Mouse (Mus musculus) hindbrain, embryonic 10.5 days (tissue): ENCODE measurements at regions not wholly inside any gene's neighbourhood (a gene's known extent, or its start where the extent isn't known, plus 50 kb on each side); places are given as distances from the start of the nearest gene placed in this dataset.
A peak's percentile ranks its signal among the peaks of the same experiment; 100 is the strongest.
"Not testable (repeated sequence)": the region's sequence is repeated elsewhere in the genome, so short reads cannot be mapped to it uniquely, and the experiment has no call there.

Source experiments
- DNase-seq: peaks from one replicate; pipeline ENCODE4 v3.0.0-alpha.2; 2017; ENCODE audit warnings: low spot score
- H3K27ac ChIP-seq: fragments of 300-500 bp; sonication (generic); 2 replicates; pipeline ENCODE4 v1.5.1; 2016; ENCODE audit warnings: mild to moderate bottlenecking, moderate library complexity
- H3K27me3 ChIP-seq: fragments of 300-500 bp; sonication (generic); 2 replicates; pipeline ENCODE4 v1.6.1; 2016; ENCODE audit warnings: mild to moderate bottlenecking; ENCODE audit not compliant: poor library complexity, insufficient read depth, severe bottlenecking
- H3K36me3 ChIP-seq: fragments of 300-500 bp; sonication (generic); 2 replicates; pipeline ENCODE4 v1.6.1; 2016; ENCODE audit warnings: mild to moderate bottlenecking, moderate library complexity
- H3K4me1 ChIP-seq: fragments of 300-500 bp; sonication (generic); replicated peaks from 2 replicates; pipeline ENCODE4 v1.6.1; 2016; ENCODE audit warnings: mild to moderate bottlenecking
- H3K4me3 ChIP-seq: fragments of 300-500 bp; sonication (generic); 2 replicates; pipeline ENCODE4 v1.5.1; 2016; ENCODE audit warnings: mild to moderate bottlenecking, moderate library complexity
- H3K9me3 ChIP-seq: fragments of 300-500 bp; sonication (generic); 2 replicates; pipeline ENCODE4 v1.6.1; 2016; ENCODE audit warnings: mild to moderate bottlenecking, moderate library complexity
- WGBS: fragments of 180-500 bp; shearing (Covaris S2); methylation state at CpG from one replicate; pipeline ENCODE4 v1.1.7; 2016; 5-methylcytosine and 5-hydroxymethylcytosine counted together

- no peak for DNase-seq
- H3K9me3 ChIP-seq = 0 out of 2 replicates have a peak, but pooled peaks cover 3% of the 10 kb centered on the region
- no peak overlapping the region for H3K4me3 ChIP-seq
- no peaks in the 10 kb centered on the region for H3K36me3 ChIP-seq
- H3K4me1 ChIP-seq = no peaks in the 10 kb centered on the region
- no peak overlapping the region for H3K27ac ChIP-seq
- no peaks in the 10 kb centered on the region for H3K27me3 ChIP-seq
- WGBS = 79% methylated on average over 3 of the region's 3 CpGs
These were observed 1163.5 kb downstream of the Hace1 start for GRCm38 (mm10) chr10:46741098-46741497.

DNA sequence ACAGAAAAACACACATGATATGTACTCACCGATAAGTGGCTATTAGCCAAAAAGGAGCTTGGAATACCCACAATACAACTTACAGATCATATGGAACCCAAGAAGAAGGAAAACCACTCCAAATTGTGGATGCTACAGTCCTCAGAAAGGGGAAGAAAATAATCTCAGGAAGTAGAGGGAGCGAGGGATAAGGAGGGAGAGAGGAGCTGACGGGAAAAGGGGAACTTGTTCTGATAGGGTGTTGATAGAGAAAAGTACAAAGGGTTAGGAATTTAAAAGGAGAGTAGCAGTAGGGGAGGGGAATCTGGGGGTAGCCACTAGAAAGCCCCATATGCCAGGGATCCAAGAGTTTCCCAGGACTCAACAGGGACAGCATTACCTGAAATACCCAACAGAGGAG lies 1164.5 kb downstream of the Hace1 start:
- no peak for DNase-seq
- Histone ChIP-seq H3K9me3 (0 out of 2 replicates have a peak, but pooled peaks cover 3% of the 10 kb centered on the region), H3K27me3 (no peaks in the 10 kb centered on the region), H3K4me3 (no peak overlapping the region), H3K36me3 (no peaks in the 10 kb centered on the region), H3K4me1 (no peaks in the 10 kb centered on the region), H3K27ac (no peak overlapping the region)
- WGBS = 87% methylated on average over 3 of the region's 3 CpGs

DNA sequence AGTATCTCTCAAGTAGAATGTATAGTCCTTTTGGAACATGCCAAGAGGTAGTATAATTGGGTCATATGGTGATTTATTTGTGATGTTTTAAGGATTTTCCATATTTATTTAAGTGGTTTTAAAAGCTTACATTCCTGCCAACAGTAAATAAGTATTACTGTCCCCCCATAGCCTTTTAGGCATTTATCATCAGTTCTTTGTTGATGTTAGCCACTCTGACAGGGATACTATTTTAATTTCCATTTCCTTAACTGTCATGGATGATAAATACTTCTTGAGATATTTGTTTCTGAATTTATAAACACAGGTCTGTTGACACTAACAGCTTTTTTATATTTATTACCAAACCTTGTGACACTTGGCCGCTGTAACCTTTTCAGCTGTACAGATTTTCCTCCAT lies 1183.3 kb downstream of the Hace1 start:
- WGBS = 89% methylated on average over 1 of the region's 1 CpGs
- DNase-seq = no peak
- Histone ChIP-seq H3K9me3 (no peaks in the 10 kb centered on the region), H3K4me1 (no peaks in the 10 kb centered on the region), H3K27ac (no peak overlapping the region), H3K36me3 (no peaks in the 10 kb centered on the region), H3K27me3 (no peaks in the 10 kb centered on the region), H3K4me3 (no peak overlapping the region)

DNA sequence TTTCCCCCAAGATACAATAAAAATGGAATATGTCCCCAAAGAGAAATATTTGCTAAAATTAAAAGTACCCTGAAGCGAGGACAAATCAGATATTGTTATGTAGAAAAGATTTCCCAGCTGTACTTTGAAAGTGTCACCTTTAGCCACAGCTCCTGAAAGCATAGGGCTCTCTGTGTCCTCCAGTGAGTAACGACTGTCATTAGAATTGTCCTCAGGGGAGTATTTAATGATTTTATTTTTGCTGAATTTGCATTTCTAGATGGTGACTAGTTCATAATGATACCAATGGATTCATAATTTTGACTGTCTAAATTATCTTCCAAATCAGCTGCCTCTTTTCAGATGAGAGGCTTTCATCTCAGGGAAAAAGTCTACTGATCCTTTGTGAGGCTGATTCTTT lies 1201.1 kb downstream of the Hace1 start:
- Histone ChIP-seq H3K4me1 (no peaks in the 10 kb centered on the region), H3K9me3 (no peaks in the 10 kb centered on the region), H3K4me3 (no peak overlapping the region), H3K27ac (no peak overlapping the region), H3K36me3 (no peaks in the 10 kb centered on the region), H3K27me3 (no peaks in the 10 kb centered on the region)
- no peak for DNase-seq
- 73% methylated on average over 2 of the region's 2 CpGs for WGBS

DNA sequence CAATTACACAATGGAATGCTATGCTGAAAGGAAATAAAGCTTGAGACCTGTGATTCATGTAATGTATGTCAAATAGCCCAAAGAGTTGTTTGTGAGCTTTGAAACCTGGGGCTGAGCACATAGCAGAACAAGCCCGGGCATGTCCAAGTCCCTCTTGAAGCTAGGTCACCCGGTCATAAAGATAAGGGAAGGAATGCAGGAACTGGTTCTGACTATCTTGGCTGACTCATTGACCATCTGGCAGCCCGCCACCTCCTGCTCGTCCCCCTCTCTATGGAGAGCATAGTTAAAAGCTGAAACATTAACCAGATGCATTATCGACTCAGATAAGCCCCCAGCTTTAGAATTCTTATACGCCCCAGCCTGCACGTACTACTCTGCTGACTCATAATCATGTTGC lies 1208.1 kb downstream of the Hace1 start:
- H3K27ac ChIP-seq, H3K36me3 ChIP-seq, H3K4me3 ChIP-seq, H3K9me3 ChIP-seq, H3K4me1 ChIP-seq, DNase-seq, H3K27me3 ChIP-seq: not testable (repeated sequence)
- WGBS = 94% methylated on average over 7 of the region's 7 CpGs

DNA sequence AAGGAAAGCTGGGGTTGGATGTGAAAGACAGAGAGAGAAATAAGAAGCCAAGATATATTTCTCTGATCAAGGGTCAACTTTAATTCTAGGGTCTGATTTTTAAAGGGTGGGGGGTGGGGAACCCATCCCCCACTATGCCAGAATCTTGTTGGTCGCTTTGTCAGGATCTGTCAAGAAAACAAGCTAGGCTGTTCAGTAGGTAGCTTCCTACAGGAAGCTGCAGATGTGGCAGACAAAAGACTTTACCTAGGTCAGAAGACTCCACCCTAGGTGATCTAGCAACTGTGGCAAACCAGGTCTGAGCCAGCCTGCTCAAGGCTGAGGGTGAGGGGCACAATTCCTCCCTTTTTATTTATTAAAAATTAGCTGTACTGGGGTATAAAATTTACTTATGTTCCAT lies 1236.6 kb downstream of the Hace1 start:
- Histone ChIP-seq H3K9me3 (no peaks in the 10 kb centered on the region), H3K4me1 (no peaks in the 10 kb centered on the region), H3K4me3 (no peak overlapping the region), H3K27me3 (no peaks in the 10 kb centered on the region), H3K27ac (no peak overlapping the region), H3K36me3 (no peaks in the 10 kb centered on the region)
- 58% methylated on average over 1 of the region's 1 CpGs for WGBS
- no peak for DNase-seq

DNA sequence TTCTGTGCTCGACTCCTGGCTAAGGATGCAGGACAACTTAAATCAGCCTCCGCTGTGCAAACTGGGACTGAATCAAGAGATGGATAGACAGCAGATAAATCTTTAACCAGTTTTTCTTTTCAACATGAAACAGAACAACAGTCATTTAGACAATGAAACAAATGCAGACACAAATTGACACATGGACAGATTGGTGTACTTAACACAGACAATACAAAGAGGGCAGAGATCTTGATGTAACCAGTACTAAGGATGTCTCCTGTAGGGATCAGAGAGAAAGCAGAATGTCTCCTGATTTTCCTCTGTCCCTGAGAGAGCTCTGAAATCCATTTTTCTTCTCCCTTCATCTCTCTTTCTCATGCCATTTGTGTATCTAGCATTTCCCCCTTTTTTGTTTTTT lies 1241.5 kb downstream of the Hace1 start:
- Histone ChIP-seq H3K4me1 (no peaks in the 10 kb centered on the region), H3K27ac (no peak overlapping the region), H3K27me3 (no peaks in the 10 kb centered on the region), H3K36me3 (no peaks in the 10 kb centered on the region), H3K4me3 (no peak overlapping the region), H3K9me3 (no peaks in the 10 kb centered on the region)
- DNase-seq = no peak
- 76% methylated on average over 2 of the region's 2 CpGs for WGBS

- H3K4me1 ChIP-seq = no peaks in the 10 kb centered on the region
- no peaks in the 10 kb centered on the region for H3K27me3 ChIP-seq
- no peak overlapping the region for H3K4me3 ChIP-seq
- H3K27ac ChIP-seq = no peak overlapping the region
- WGBS = 92% methylated on average over 1 of the region's 1 CpGs
- no peak for DNase-seq
- no peaks in the 10 kb centered on the region for H3K36me3 ChIP-seq
- no peaks in the 10 kb centered on the region for H3K9me3 ChIP-seq
These were observed 1242.3 kb downstream of the Hace1 start for GRCm38 (mm10) chr10:46819965-46820364.

- Histone ChIP-seq H3K4me1 (peaks cover 12% of the 10 kb centered on the region; the same call in 1 of the 2 replicates), H3K36me3 (no peaks in the 10 kb centered on the region), H3K4me3 (no peak overlapping the region), H3K27ac (no peak overlapping the region), H3K9me3 (no peaks in the 10 kb centered on the region), H3K27me3 (no peaks in the 10 kb centered on the region)
- no peak for DNase-seq
- WGBS = 58% methylated on average over 1 of the region's 1 CpGs
These were observed 1246.2 kb downstream of the Hace1 start for GRCm38 (mm10) chr10:46823837-46824236.

GRCm38 (mm10) chr10:46826012-46826411 lies 1248.4 kb downstream of the Hace1 start:
- Histone ChIP-seq H3K9me3 (no peaks in the 10 kb centered on the region), H3K27me3 (no peaks in the 10 kb centered on the region), H3K4me3 (no peak overlapping the region), H3K27ac (0 out of 2 replicates have a peak overlapping the region, but pooled peaks have one; percentile 50), H3K36me3 (no peaks in the 10 kb centered on the region), H3K4me1 (peaks cover 12% of the 10 kb centered on the region; the same call in 1 of the 2 replicates)
- WGBS = 33% methylated on average over 3 of the region's 3 CpGs
- DNase-seq = no peak

DNA sequence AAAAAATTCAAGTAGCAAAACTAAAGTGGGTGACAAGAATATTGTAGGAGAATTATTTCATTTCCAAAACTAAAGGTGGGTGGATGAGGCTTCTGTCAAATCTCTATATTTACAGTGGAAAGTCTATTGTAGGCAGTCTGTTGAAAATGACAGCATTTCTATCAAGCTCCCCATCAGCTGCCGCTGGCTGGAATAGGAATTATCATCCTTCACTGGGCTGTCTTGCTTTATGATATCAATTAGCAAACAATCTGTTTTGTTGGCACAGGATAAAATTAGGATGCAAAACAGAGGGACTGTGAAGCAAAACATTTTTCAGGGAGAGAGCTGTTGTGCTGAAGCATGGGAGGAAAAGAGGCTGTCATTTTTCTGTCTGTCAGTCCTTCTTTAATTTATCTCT lies 1249.0 kb downstream of the Hace1 start:
- Histone ChIP-seq H3K36me3 (no peaks in the 10 kb centered on the region), H3K27me3 (no peaks in the 10 kb centered on the region), H3K27ac (0 out of 2 replicates have a peak overlapping the region, but pooled peaks have one; percentile 50), H3K4me1 (peaks cover 12% of the 10 kb centered on the region; the same call in 1 of the 2 replicates), H3K9me3 (no peaks in the 10 kb centered on the region), H3K4me3 (no peak overlapping the region)
- DNase-seq = no peak
- WGBS = 50% methylated on average over 1 of the region's 1 CpGs

DNA sequence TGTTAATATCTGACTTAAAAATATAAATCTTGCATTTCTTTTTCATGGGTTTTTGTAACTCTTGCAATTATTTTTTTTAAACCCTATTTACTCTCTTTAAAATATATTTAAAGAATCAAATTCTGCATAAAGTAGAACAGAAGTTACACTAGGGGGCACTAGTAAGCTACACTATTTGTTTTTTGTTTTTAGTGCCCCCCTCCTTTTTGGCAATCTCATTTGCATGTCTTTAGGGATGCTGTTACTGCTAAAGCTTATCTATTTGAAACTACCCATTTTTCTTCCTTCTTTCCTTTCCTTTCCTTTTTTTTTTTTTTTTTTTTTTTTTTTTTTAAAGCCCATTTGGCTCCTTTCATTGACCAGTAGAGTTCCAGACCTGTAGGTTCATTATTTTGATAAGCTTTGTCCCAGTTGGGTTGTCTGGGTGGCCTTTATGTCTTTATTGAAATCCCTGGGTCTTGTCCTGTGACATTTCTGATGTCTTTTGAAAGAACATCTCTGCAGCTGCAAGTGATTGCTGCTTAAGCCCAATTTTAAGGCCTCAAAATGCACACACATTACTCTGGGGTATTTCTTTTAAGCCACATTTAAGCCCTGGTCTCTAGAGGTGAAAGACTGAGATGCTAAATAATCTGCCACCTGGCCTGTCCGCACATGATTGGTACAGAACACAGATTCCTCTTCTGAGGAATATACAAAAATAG lies 1249.6 kb downstream of the Hace1 start:
- Histone ChIP-seq H3K9me3 (no peaks in the 10 kb centered on the region), H3K27me3 (no peaks in the 10 kb centered on the region), H3K27ac (no peak overlapping the region), H3K36me3 (no peaks in the 10 kb centered on the region), H3K4me3 (no peak overlapping the region), H3K4me1 (peaks cover 12% of the 10 kb centered on the region; the same call in 1 of the 2 replicates)
- WGBS = 42% methylated on average over 1 of the region's 1 CpGs
- no peak for DNase-seq

DNA sequence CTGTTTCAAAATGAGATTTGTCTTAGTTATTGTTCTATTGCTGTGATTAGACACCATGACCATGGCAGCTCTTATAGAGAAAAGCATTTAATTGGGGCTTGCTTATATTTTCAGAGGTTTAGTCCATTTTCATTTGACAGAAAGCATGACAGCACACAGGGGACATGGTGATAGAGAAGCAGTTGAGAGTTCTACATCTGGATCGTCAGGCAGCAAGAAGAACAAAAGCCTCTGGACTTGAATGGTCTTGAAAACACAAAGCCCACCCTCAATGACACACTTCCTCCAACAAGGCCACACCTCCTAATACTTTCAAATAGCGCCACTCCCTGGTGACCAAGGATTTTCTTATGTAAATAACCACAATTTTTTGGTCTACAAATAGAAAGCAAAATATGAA lies 1250.5 kb downstream of the Hace1 start:
- DNase-seq = no peak
- H3K27ac ChIP-seq = no peak overlapping the region
- WGBS = 43% methylated on average over 2 of the region's 2 CpGs

More for the DNA sequence above, 1250.5 kb downstream of the Hace1 start:
- H3K36me3 ChIP-seq = no peaks in the 10 kb centered on the region
- H3K4me1 ChIP-seq = peaks cover 12% of the 10 kb centered on the region; the same call in 1 of the 2 replicates
- no peak overlapping the region for H3K4me3 ChIP-seq
- no peaks in the 10 kb centered on the region for H3K9me3 ChIP-seq
- no peaks in the 10 kb centered on the region for H3K27me3 ChIP-seq
